Mouse (Mus musculus) urinary bladder, postnatal 4 days (tissue): ENCODE data around the gene Slc17a2.

Experiments
- DNase-seq, 2 experiments: peaks; one replicate each; pipeline ENCODE4 v3.0.0; 2021 to 2022; ENCODE audit warnings: low spot score in 2 of 2

Slc17a2 gene

DNA sequence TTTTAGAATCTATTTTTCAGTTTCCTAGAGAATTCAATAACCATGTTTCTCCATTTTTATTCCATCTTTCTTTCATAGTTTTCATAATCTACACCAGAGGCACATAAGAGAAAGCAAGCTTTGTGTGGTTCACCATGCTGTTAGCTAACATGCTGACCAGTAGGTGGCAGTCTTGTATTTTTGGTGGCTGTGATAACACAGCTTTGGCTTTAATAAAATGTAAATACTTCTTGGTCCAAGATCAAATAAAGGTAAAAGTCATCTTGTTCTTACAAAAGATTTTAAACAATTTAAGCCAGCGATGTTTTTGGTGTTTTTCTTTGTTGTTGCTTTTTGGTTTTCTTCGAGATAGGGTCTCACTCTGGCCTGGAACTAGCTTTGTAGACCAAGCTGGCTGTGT, 14.3 kb upstream of the Slc17a2 start:
- DNase-seq, result no peak

DNA sequence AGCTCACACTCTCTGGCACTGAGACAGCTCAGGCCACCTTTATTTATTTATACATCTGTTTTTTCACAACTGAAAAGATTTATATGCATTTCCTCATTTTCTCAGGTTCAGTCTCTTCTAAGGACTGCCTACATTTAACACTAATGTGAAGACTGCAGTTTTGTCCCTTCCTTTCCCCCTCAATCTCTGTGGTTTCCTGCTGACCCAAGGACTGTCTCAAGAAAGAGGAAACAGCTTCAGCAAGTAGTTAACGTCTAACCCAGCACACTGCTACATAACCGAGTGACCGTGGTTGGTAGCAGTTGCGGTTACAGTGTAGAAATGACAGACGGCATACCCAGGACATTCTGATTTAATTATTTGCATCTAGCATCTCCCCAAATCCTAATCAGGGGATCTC, 7.4 kb upstream of the Slc17a2 start:
- no peak for DNase-seq

DNA sequence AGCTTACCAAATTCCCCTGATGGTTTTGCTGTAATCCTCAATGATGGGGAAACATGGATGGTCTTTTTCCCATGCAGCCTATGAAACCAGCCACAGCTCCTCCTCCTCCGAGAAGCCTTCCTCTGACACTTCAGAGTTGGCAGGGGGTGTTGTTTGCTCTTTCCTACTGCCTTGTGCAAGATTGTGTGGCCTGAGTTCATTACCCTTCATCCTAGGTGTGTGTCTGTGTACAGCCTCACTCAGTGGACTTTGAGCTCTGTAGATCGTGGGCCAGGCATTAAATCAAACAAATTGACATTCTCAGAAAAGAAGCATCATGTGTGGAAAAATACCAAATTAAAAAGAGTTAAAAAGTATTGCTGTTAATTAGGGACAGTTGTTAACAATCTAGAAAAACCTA, 2.3 kb upstream of the Slc17a2 start:
- DNase-seq, result no peak

DNA sequence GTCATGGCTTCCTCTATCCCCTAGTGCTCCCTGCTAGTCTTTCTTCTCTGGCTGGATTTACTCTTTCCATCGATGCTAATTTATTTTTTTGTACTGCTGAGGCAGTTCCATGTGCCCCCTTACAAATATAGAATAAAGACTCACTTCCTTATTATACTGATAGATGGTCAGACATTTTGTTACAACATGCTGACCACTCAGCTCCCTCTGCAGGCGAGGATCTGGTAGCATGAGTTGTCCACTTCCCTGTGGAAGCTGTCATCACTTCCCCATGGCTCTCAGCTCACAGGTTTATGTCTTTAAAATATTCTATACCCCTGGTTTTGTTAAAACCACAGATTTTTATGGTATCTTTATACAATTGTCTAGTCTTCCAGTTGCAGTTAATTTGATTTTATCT, 9.4 kb downstream of the Slc17a2 start:
- DNase-seq, result no peak

DNA sequence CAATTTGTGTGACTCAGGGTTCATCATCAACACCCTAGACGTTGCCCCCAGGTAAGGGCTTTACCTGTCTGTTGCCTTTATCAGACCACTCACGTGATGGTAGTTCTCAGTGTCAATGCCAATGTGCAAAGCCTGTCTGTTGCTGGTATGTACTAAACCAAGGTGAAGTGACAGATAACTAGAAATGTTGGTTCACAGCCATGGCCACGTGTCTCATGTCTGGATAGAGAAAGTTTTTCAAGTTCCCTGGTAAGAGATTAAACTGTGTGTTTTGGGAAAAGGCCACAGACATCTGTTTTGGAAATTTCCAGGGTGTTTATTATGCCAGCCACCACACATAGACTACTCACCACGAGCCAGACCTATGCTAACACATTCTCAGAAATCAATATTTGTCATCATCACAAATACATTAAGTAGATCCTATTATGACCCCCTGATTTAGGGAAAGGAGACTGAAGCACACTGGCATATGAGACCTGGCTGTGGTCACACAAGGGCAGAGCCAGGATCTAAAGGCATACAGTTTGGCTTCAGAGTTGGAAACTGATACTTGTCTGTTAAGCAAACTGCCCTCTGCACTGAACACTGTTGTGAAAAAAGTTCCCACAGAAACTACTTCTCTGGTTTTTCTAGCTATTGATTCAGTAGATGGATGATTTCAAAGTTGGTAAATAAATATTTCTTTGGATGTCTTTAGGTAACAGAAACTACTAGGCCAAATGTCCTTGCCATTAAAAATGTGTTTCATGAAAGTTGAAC, 13.6 kb downstream of the Slc17a2 start:
- no peak for DNase-seq

DNA sequence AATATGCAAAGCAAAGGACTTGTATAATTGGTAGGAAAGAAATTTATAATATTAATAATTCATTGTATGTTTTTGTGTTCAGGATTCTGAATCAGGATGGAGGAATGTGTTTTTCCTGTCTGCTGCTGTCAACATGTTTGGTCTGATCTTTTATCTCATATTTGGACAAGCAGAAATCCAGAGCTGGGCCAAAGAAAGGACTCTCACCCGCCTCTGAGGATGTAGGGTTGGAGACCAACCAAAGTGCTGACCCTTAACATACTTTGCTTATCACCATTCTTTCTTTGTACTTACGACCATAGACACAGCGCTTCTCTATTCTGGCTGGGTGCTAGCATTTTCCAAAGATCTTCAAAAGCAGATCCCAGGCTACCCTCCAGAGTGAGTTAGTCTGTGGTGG, 15.4 kb downstream of the Slc17a2 start:
- DNase-seq, result no peak

DNA sequence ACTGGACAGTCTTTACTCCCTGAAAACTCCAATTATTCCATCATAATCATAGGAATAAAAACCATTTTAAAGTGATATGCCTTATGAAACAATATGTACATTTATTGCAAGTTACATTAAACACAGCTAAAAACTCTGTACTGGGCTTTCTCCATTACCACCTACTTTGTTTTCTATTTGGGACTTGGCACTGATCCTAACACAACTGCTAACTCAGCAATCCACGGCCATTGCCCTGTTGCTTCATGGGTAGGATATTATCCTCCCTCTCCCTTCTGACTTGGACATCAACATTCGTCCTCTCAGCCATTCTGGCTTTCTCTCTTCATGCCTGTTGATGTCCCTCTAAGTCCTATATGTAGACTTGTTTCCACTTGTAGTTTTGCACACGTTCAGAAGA, 19.8 kb downstream of the Slc17a2 start:
- DNase-seq, result no peak

DNA sequence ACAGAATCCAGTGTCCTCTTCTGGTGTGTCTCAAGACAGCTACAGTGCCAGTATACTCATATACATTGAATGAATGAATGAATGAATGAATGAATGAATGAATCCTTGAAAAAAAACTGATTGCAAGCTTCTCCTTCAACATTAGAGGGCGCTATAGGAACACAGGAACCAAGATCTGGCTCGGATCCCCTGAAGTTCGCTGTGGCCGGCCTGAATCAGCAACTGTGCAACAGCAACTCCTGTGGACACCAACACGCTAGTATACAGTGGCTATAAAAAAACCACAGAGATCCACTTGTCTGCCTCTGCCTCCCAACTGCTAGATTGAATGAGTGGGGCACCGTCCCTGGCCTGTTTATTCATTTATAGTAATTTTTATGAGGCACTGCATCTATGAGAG, 26.3 kb downstream of the Slc17a2 start:
- DNase-seq, result no peak

DNA sequence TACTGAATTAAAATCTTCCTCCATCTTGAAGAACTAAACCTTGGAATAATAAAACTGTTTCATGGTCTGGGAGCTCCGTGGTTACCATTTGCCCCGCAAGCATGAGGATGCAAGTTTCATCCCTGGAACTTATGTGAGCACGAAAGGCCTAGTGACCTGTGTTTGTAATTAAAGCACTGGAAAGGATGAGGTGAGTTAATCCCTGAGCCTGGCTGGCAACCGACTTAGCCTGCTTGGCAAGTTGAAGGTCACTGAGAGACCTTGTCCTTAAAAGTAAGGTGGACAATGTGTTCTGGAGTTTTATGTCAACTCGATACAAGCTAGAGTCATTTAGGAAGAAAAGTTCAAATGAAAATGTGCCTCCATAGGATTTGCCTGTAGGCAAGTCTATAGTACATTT, 28.0 kb downstream of the Slc17a2 start:
- no peak for DNase-seq

DNA sequence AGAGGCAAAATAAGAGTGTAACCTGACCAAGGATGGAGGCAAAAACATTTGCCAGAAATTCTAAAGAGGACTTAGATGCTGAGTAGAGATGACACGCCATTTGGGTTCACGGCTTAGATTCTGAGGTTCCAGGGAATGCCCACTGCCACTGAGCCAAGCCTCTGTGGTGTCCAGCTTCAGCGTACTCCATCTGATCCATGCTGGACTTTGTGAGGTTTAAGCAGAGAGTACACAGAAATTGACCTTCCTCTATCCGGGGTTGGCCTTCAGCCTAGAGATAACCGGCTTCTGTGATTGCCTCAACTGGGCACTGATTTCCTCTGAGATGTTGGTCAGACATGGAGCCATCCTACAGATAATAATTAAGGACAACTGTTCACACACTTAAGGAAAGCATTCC, 29.8 kb downstream of the Slc17a2 start:
- no peak for DNase-seq

DNA sequence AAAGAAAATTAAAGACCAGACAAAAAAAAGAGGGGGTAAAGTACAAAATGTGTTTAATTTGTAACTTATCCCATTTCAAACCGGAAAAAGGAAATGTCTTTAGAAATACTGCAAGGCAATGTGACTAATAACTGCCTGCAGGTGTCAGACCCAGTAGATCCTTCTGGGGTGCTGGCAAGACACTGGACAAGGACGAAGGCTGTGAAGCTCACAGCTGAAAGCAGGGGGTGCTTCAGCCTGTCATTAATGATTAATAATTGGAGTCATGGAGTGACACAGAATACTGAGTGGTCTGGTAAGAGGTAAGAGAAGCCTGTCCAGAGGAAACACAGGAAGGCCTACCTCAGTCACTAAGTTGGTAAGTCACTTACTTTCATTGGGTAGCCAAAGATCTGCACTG, 32.5 kb downstream of the Slc17a2 start, which contains the start of gene Slc17a3:
Slc17a3 (plus strand) TSS at position 127 of the 400 bp plus-strand sequence.
- no peak for DNase-seq

DNA sequence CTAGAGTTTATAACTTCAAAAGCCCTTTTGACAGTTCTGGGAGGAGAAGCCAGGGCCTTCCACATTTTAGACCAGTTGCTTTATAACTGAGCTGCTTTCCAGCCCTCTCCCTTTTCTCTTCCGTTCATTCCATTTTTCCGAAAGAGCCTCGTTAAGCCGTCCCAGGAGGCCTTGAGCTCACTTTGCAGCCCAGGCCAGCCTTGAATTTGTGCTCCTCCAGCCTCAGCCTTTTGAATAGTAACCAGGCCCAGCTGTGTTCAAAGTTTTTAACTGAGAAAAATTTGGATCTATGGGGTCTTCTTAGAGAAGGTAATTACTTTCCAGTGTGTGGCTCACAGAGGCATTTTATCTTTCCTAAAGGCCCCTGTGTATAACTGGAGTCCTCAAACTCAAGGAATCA, 39.1 kb downstream of the Slc17a2 start:
- DNase-seq, result no peak

DNA sequence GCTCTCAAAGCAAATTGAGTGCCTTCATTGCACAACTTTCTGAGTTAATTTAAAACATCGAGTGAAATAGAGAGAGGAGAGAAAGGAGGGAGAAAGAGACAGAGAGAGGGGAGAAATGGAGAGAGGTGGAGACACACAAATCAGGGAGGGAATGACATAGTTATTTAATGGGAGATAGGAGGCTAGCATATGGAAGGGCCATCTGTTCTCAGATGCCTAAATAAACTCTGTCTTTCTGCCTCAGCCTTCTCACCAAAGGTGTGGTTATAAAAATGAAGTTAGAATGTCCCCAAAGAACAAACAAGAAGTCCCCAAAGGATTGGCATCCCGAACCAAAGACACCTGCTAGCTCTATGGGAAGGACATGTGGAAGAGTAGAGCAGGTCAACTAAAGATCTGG, 42.5 kb downstream of the Slc17a2 start:
- no peak for DNase-seq

DNA sequence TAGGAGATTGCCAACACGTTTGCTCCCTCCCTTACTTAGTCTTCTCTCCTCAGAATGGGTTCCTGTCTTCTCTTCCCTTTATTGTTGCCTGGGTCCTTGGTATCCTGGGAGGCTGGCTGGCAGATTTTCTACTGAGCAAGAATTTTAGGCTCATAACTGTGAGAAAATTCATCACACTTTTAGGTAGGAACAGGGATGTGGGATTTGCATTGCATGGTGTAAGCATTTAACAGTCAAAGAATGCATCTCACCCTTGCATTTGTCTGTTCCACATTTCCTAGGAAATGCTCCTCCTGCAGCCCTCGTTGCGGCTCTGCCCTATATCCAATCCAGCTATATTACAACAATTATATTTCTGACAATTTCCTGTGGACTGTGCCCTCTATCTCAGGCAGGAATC, 49.6 kb downstream of the Slc17a2 start:
- no peak for DNase-seq

DNA sequence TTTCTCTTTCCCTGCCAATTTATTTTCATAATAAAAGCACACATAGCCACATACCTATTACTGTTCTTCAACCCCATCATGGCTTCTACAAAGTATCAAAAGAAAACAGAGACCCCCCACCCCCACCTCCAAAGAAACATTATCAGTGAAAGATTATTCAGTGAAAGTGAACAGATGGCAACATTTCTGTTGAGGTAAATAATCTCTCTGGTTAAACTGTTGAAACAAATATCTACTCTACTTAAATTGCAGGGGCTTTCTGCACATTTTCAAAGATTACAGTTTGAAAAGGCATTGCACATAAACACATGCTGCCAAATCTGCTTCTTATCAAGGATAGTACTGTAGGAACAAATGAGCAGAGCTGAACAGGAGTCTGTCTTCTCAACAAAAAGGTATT, 55.0 kb downstream of the Slc17a2 start:
- DNase-seq, result no peak

DNA sequence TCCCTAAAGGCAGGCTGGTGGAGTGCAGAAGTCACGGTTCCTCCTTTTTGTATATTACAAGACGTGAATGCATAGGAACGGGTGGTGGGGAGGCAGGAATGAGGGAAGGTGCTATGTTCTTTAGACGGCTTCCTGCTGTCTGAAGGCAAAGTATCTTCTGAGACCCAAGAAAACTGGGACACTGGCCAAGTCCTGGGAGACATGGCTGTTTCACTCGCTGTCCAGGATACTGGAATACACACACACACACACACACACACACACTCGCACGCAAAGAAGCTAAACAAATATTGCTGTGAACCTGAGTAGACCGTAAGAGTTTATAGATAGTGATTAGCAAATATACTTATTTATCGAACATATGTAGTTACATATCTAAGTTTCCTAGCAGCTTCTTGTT, 57.9 kb downstream of the Slc17a2 start:
- DNase-seq, result no peak

DNA sequence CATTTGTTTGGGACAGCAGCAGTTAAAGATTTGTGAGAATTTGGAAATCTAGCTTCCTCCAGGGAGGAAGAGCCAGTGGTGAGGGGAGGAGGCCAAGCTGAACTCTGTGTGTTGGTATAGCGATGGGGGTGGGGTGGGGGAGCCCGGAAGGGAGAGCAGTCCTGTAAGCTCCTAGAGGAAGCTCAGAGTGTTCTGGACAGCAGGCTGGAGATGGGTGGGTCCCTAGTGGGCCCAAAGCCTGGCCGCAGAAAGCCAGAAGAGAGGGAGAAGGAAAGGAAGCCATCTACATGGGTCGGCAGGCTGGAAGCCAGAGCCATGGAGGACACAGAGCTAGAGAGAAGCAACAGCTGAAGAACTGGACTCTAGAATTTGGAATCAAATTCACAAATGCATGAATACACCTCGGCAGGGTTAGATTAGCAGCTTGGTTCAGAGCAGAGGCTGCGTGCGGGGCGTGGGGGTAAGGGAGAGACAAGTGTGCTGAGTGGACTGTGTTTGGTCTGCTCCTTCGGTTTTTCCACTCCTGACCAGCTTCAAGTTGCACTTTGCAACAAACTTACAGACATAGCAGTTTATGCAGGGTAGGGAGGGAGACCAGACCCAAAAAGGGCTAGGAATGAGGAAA, 59.4 kb downstream of the Slc17a2 start:
- no peak for DNase-seq

DNA sequence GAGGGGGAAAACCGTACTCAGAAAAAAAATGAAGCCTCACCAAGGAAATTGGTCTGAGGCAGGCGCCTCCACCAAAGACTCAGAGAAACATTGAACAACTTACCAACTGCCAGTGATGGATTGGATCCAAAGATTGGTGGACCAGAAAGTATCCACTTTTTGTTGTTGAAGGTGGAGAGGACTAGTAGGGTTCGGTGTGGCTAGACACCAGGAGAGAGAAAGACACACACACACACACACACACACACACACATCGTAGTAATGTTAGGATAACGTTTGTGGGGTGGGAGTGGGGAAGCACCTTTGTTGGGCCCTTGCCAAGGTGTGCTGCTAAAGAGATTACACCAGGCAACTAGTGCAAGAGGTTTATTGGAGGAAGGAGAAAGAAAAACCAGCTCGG, 60.2 kb downstream of the Slc17a2 start:
- DNase-seq, result no peak

DNA sequence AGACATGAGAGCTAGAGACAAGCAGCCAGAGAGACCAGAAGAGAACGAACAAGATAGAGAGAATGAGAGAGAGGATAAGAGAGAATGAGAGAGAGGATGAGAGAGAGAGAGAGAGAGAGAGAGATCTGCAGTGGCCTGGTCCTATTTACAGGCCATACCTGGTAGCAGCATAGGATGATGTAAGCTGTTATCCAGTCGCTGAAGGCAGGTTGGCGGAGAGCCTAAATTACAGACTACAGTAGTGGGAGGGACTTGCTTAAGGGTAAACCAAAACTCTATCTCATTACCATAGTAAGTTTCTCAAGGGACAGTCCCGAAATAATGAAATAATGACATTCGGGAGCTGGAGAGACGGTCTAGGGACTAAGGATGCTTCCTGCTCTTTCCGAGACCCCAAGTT, 60.6 kb downstream of the Slc17a2 start, which contains the start of gene Slc17a1:
Slc17a1 (plus strand) TSS at position 346 of the 400 bp plus-strand sequence.
- no peak for DNase-seq

DNA sequence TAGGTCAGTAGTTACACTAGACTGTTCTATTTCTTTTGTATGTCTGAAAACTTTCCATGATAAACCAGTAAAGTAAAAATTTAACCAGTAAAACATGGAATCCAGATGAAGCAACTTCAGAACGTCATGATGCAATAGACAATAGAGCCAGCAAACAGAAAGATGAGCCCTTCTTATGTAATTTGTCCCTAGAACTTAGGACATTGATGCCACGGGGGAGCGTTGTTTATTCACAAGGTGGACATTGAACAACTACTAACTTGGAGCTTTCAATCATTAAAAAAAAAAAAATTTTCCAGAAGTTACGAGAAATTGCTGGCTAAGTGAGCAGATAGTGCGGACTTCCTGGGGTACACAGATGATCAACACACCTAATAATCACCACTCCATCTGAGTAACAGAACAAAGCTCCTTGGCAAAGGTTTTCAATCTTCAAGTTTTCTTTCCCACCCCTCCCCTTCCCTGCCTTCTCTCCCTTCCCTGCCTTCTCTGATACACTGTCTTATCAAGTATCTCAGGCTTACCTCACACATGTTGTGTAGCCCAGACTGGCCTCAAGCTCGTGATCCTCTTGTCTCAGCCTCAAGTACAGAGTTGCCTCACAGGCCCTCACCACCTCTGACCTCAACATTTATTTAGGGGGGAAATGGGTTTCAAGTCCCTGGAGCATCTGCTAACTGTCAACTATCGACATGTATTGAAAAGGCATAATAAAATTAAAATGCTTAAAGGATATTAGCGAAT, 62.2 kb downstream of the Slc17a2 start:
- DNase-seq, result no peak

DNA sequence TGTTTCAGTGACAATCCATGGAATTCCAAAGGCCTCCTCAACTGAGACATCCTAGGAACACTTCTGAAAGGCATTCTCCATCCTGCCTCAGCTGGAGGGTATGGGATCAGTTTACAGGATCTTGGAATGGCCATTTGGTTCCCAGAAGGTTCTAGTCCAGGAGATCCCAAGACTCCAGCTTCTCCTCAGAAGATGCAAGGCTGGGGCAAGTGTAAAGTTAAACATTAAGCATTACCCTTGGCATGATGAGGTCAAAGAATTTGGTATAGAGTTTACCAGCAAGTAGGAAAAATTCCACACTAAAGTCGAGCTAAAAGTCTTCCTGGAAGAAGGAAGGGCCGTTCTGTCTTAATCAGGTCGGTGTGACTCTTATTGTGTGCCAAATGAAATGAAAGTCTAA, 63.2 kb downstream of the Slc17a2 start:
- no peak for DNase-seq

DNA sequence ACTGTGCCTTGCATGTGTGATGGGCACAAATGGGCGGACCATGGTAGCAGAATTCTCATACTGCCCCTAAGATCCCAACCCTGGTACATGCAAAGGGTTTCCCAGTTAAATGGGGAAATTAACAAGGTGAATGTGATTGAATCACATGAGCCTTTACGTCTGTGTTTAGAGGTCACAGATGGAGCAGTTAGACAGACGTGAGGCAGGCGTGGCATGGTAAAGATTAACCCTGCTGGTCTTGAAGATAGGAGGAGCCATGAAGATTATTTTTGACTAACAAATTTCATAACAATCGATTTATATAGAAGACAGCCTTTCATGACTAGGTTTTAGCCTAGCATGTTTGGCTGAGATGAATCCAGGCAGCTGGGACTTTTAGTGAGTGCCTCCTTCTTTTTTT, 66.3 kb downstream of the Slc17a2 start:
- no peak for DNase-seq
